Mouse (Mus musculus): ENCODE results near the gene Hcn3. TPM values are rescaled to one million over a fixed set of nuclear protein-coding genes. Genes with fewer than 3 reads are reported as not detected.

The Hcn3 gene
- total RNA-seq, 2 experiments from 2014 or later = 1.9 to 9.7 TPM

DNA sequence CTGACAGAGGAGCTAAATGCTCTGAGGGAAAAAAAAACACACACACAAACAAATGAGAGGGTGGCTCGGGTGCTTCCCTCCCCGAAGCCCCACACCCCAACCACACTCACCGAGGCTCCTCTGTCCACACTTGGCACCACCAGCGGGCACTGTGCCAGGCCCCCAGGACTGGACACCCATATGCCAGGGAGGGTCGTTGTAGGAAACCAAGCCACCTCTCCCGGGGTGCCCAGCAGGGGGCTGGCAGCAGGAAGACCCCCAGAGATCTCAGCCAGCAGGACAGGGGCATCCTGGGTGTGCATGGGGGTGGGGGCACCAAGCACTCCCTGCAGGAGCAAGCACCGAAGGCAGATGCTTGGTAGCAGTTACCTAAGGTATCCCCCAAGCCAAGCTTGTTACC, 59.2 kb downstream of the Hcn3 start, which contains the start of gene Gm43738:
Gene Gm43738, minus strand, starts transcription at position 289 of the 400 bp plus-strand sequence.
- no peak for DNase-seq

Other genes starting within 250 kb of the Hcn3 start
- gene Msto1, start 246.2 kb downstream of the Hcn3 start, total RNA-seq (2021) = 10 to 100 TPM; 19.0 to 24.1 TPM
- gene Ash1l, start 209.6 kb downstream of the Hcn3 start, total RNA-seq (2021) = 10 to 100 TPM; 49.3 to 52.2 TPM
- gene Dap3, start 209.0 kb downstream of the Hcn3 start, total RNA-seq (2021) = 100 to 1,000 TPM; 128 to 140 TPM
- 10 to 100 TPM; 26.9 to 30.8 TPM for gene Rusc1, start 66.9 kb downstream of the Hcn3 start, total RNA-seq (2021)
- gene Gm43738, start 59.1 kb downstream of the Hcn3 start, total RNA-seq (2021) = under 1 TPM in 1 of 2 experiments, not detected in 1; 0.17 TPM
- gene Fdps, start 58.2 kb downstream of the Hcn3 start, total RNA-seq (2021) = 100 to 1,000 TPM; 353 to 497 TPM
- not detected for gene Pklr, start 24.1 kb downstream of the Hcn3 start, total RNA-seq (2021)
- 10 to 100 TPM; 55.2 to 55.7 TPM for gene Clk2, start 4.6 kb upstream of the Hcn3 start, total RNA-seq (2021)
- gene Scamp3, start 17.3 kb upstream of the Hcn3 start, total RNA-seq (2021) = 10 to 100 TPM; 77.5 to 96.1 TPM
- gene Fam189b, start 22.9 kb upstream of the Hcn3 start, total RNA-seq (2021) = 10 to 100 TPM; 13.5 to 17.1 TPM
- gene Gba, start 42.7 kb upstream of the Hcn3 start, total RNA-seq (2021) = 10 to 100 TPM; 64.2 to 70.6 TPM
- gene Thbs3, start 55.0 kb upstream of the Hcn3 start, total RNA-seq (2021) = 10 to 100 TPM in 1 of 2 experiments, 1 to 10 TPM in 1; 7.7 to 11.4 TPM
- 100 to 1,000 TPM; 136 to 165 TPM for gene Mtx1, start 66.9 kb upstream of the Hcn3 start, total RNA-seq (2021)
- gene Muc1, start 68.9 kb upstream of the Hcn3 start, total RNA-seq (2021) = under 1 TPM in 1 of 2 experiments, not detected in 1; 0.56 TPM
- gene Krtcap2, start 85.8 kb upstream of the Hcn3 start, total RNA-seq (2021) = 100 to 1,000 TPM; 114 to 139 TPM
- gene Trim46, start 86.1 kb upstream of the Hcn3 start, total RNA-seq (2021) = 1 to 10 TPM; 1.3 to 1.6 TPM
- gene Dpm3, start 99.2 kb upstream of the Hcn3 start, total RNA-seq (2021) = 100 to 1,000 TPM; 117 to 130 TPM
- 10 to 100 TPM; 42.0 to 47.7 TPM for gene Slc50a1, start 110.4 kb upstream of the Hcn3 start, total RNA-seq (2021)
- 10 to 100 TPM in 1 of 2 experiments, 1 to 10 TPM in 1; 9.8 to 12.5 TPM for gene Efna1, start 120.9 kb upstream of the Hcn3 start, total RNA-seq (2021)
- gene Efna3, start 162.8 kb upstream of the Hcn3 start, total RNA-seq (2021) = under 1 TPM; 0.23 to 0.53 TPM
- 1 to 10 TPM in 1 of 2 experiments, under 1 TPM in 1; 0.93 to 1.3 TPM for gene Efna4, start 177.8 kb upstream of the Hcn3 start, total RNA-seq (2021)
- gene Adam15, start 189.8 kb upstream of the Hcn3 start, total RNA-seq (2021) = 10 to 100 TPM; 45.9 to 79.9 TPM
- under 1 TPM; 0.20 to 0.56 TPM for gene Dcst2, start 201.8 kb upstream of the Hcn3 start, total RNA-seq (2021)
- gene Dcst1, start 205.1 kb upstream of the Hcn3 start, total RNA-seq (2021) = under 1 TPM in 1 of 2 experiments, not detected in 1; 0.56 TPM
- 10 to 100 TPM; 71.9 to 85.2 TPM for gene Zbtb7b, start 234.6 kb upstream of the Hcn3 start, total RNA-seq (2021)
- gene Lenep, start 242.6 kb upstream of the Hcn3 start, total RNA-seq (2021) = 1 to 10 TPM in 1 of 2 experiments, under 1 TPM in 1; 0.40 to 1.3 TPM